Mouse (Mus musculus) bone marrow, adult 2 months (tissue): ENCODE measurements around the gene Nrxn2. TPM values are rescaled to one million over a fixed set of nuclear protein-coding genes. Genes with fewer than 3 reads are reported as not detected.
A peak's percentile ranks its signal among the peaks of the same experiment; 100 is the strongest.

Source experiments
- H3K27ac ChIP-seq: fragments of 200-500 bp; 2 replicates; pipeline ENCODE4 v1.5.1; 2012; ENCODE audit warnings: low read depth, mild to moderate bottlenecking, control low read depth, inconsistent platforms, low read length; ENCODE audit not compliant: control insufficient read depth, poor library complexity, insufficient read depth
- H3K4me1 ChIP-seq: fragments of 200-500 bp; 2 replicates; pipeline ENCODE4 v1.6.1; 2011; ENCODE audit warnings: low read length; ENCODE audit not compliant: control insufficient read depth, insufficient read depth
- H3K4me3 ChIP-seq: fragments of 200-500 bp; replicated peaks from 2 replicates; pipeline ENCODE3; 2011; ENCODE audit warnings: mild to moderate bottlenecking, low read depth, low read length, control low read depth; ENCODE audit not compliant: control insufficient read depth
- CTCF ChIP-seq: fragments of 200-500 bp; IDR thresholded peaks from 2 replicates; pipeline ENCODE4 v1.5.1; 2011; ENCODE audit warnings: low read length, control low read depth; ENCODE audit not compliant: control insufficient read depth, insufficient read depth
- POLR2A ChIP-seq: fragments of 200-500 bp; IDR thresholded peaks from 2 replicates; pipeline ENCODE4 v1.6.1; 2011; ENCODE audit warnings: low read depth, mild to moderate bottlenecking, control low read depth, low read length, borderline replicate concordance; ENCODE audit not compliant: control insufficient read depth
- WGBS: fragments of 180-500 bp; shearing (Covaris S2); methylation state at CpG from one replicate; pipeline ENCODE4 v1.1.7; 2018; 5-methylcytosine and 5-hydroxymethylcytosine counted together
- polyA plus RNA-seq: library from polyadenylated mRNA; stranded (reverse); fragments of >200 nt; gene quantifications from 2 replicates; pipeline ENCODE4 v1.2.4, GENCODE M21; 2011; ENCODE audit warnings: low replicate concordance; ENCODE audit not compliant: missing spikeins, insufficient read depth, insufficient read length

The Nrxn2 gene
- polyA plus RNA-seq, 1 experiment, result 8.8 TPM

GRCm38 (mm10) chr19:6397582-6398249 lies 20.8 kb upstream of the Nrxn2 start:
- 79% methylated on average over 22 of the region's 22 CpGs for WGBS
- Histone ChIP-seq H3K4me3 (no peak overlapping the region), H3K27ac (peak overlapping the region; percentile 65), H3K4me1 (peaks cover 5% of the 10 kb centered on the region)
- TF ChIP-seq POLR2A, result no peak
- no peak for TF ChIP-seq CTCF

GRCm38 (mm10) chr19:6398447-6399284 lies 19.9 kb upstream of the Nrxn2 start:
- TF ChIP-seq POLR2A, result peak; percentile 24; the same call in 1 of the 2 replicates
- no peak for TF ChIP-seq CTCF

GRCm38 (mm10) chr19:6399285-6400095 lies 19.0 kb upstream of the Nrxn2 start, which contains the start of gene Rasgrp2:
Rasgrp2 (plus strand) TSS chr19:6399340.
- TF ChIP-seq POLR2A, result peak; percentile 37; the same call in 1 of the 2 replicates
- no peak for TF ChIP-seq CTCF
- WGBS, result 1% methylated on average over 83 of the region's 87 CpGs
- peak within 1 kb of the TSS; percentile 95 for H3K27ac ChIP-seq
- H3K4me3 ChIP-seq, result peak within 1 kb of the TSS; percentile 84
- peaks cover 7% of the 10 kb centered on the region for H3K4me1 ChIP-seq

More at GRCm38 (mm10) chr19:6398447-6399284, 19.9 kb upstream of the Nrxn2 start:
- Histone ChIP-seq H3K4me1 (peaks cover 7% of the 10 kb centered on the region), H3K4me3 (peak overlapping the region; percentile 84), H3K27ac (peak overlapping the region; percentile 95)
- 1% methylated on average over 39 of the region's 39 CpGs for WGBS

- 0 out of 2 replicates have a peak, but pooled peaks have one; percentile 2 for TF ChIP-seq CTCF
- no peak for TF ChIP-seq POLR2A
- Histone ChIP-seq H3K27ac (peak overlapping the region; percentile 95), H3K4me1 (peaks cover 7% of the 10 kb centered on the region), H3K4me3 (peak overlapping the region; percentile 84)
- under 1% methylated on average over 29 of the region's 29 CpGs for WGBS
These were observed 18.1 kb upstream of the Nrxn2 start for GRCm38 (mm10) chr19:6400096-6401086.

GRCm38 (mm10) chr19:6401131-6401815 lies 17.3 kb upstream of the Nrxn2 start:
- Histone ChIP-seq H3K4me1 (peaks cover 7% of the 10 kb centered on the region), H3K27ac (peak overlapping the region; percentile 95), H3K4me3 (peak overlapping the region; percentile 84)
- WGBS, result under 1% methylated on average over 32 of the region's 32 CpGs
- peak; percentile 57; the same call in 1 of the 2 replicates for TF ChIP-seq POLR2A
- TF ChIP-seq CTCF, result peak; percentile 80

GRCm38 (mm10) chr19:6401951-6402350 lies 16.6 kb upstream of the Nrxn2 start:
- H3K4me1 ChIP-seq, result peaks cover 7% of the 10 kb centered on the region
- H3K4me3 ChIP-seq, result peak overlapping the region; percentile 84
- 3% methylated on average over 9 of the region's 9 CpGs for WGBS
- TF ChIP-seq CTCF (no peak), POLR2A (no peak)
- H3K27ac ChIP-seq, result peak overlapping the region; percentile 65

- no peak overlapping the region for H3K27ac ChIP-seq
- 82% methylated on average over 10 of the region's 10 CpGs for WGBS
- no peak for TF ChIP-seq CTCF
- no peak for TF ChIP-seq POLR2A
- H3K4me1 ChIP-seq, result peaks cover 4% of the 10 kb centered on the region; the same call in 1 of the 2 replicates
- no peak overlapping the region for H3K4me3 ChIP-seq
These were observed 14.7 kb upstream of the Nrxn2 start for GRCm38 (mm10) chr19:6403869-6404268.
